Mouse (Mus musculus) small intestine, adult 2 months (tissue): Measurements from ENCODE around the gene Raver2. TPM values are rescaled to one million over a fixed set of nuclear protein-coding genes. Genes with fewer than 3 reads are reported as not detected.

ENCODE experiments used
- H3K27ac ChIP-seq: fragments of 200-500 bp; 2 replicates; pipeline ENCODE4 v1.5.1; 2012; ENCODE audit warnings: low read depth, low read length, control low read depth, inconsistent platforms; ENCODE audit not compliant: insufficient read depth
- H3K27me3 ChIP-seq: fragments of 200-500 bp; 2 replicates; pipeline ENCODE4 v1.6.1; 2012; ENCODE audit warnings: mild to moderate bottlenecking, moderate library complexity, low read length, inconsistent platforms; ENCODE audit not compliant: control insufficient read depth, insufficient read depth
- H3K36me3 ChIP-seq: fragments of 200-500 bp; 2 replicates; pipeline ENCODE4 v1.6.1; 2012; ENCODE audit warnings: mild to moderate bottlenecking, low read length, control low read depth, inconsistent platforms; ENCODE audit not compliant: control insufficient read depth, insufficient read depth
- H3K4me1 ChIP-seq: fragments of 200-500 bp; 2 replicates; pipeline ENCODE4 v1.6.1; 2012; ENCODE audit warnings: low read length, inconsistent platforms, mixed read lengths; ENCODE audit not compliant: control insufficient read depth, insufficient read depth, insufficient read length
- H3K4me3 ChIP-seq: fragments of 200-500 bp; 2 replicates; pipeline ENCODE4 v1.5.1; 2012; ENCODE audit warnings: low read depth, mild to moderate bottlenecking, control low read depth, inconsistent platforms, low read length, moderate library complexity
- CTCF ChIP-seq: fragments of 200-500 bp; IDR thresholded peaks from 2 replicates; pipeline ENCODE4 v1.5.1; 2012; ENCODE audit warnings: low read depth, mild to moderate bottlenecking, control low read depth, inconsistent platforms, low read length, moderate library complexity, mixed read lengths; ENCODE audit not compliant: insufficient replicate concordance, insufficient read length; ENCODE audit errors: extremely low read depth
- POLR2A ChIP-seq: fragments of 200-500 bp; IDR thresholded peaks from 2 replicates; pipeline ENCODE4 v1.6.1; 2012; ENCODE audit warnings: low read depth, mild to moderate bottlenecking, control low read depth, inconsistent platforms, low read length, moderate library complexity
- WGBS: fragments of 180-500 bp; shearing (Covaris S2); methylation state at CpG from one replicate; pipeline ENCODE4 v1.1.7; 2018; 5-methylcytosine and 5-hydroxymethylcytosine counted together
- polyA plus RNA-seq: library from polyadenylated mRNA; depleted of rRNA; stranded (reverse); fragments of >200 nt; gene quantifications from 2 replicates; pipeline ENCODE4 v1.2.3, GENCODE M21; 2012

Gene Raver2
- polyA plus RNA-seq, 1 experiment, result 0.84 TPM

DNA sequence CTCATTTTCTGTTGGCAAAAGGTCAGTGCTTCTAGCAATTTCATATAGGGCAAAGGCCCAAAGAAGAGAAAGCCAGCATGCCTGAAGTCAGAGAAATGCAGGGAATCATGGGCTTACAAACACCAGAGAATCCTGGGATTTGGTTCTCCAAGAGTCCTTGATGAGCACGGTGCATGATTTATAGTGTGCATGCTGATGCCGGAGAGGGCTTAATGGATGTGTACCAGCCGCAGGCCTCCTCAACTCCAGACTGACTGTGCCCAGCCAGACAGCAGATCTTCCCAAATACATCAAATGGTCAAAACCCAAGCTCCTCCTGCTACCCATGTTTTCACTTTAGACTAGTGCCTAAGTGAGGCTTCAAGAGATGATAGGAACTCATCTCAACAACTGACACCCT is 109.0 kb downstream of the Raver2 start:
- Histone ChIP-seq H3K4me1 (no peaks in the 10 kb centered on the region; the same call in 1 of the 2 replicates), H3K27ac (no peak overlapping the region), H3K36me3 (peaks cover 52% of the 10 kb centered on the region), H3K4me3 (no peak overlapping the region), H3K27me3 (no peaks in the 10 kb centered on the region)
- TF ChIP-seq CTCF (no peak), POLR2A (no peak)
- WGBS, result 88% methylated on average over 3 of the region's 3 CpGs

DNA sequence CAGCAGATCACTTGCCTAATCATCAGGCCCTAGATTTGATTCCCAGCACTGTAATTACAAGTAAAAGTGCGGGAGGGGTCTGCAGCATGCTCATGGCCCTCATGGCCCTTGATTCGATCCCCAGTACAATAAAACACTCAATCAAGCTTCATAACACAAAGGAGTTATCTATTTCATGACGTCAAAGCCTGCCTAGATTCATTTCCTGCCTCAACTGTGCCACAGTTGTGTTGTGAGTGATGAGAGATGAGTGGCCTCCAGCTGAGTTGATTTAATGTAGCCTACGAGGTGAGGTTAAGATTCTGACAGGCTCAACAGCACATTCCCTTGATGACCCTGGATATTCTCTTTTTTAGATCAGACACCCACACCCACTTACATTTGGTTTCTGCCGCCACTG is 110.3 kb downstream of the Raver2 start:
- TF ChIP-seq CTCF, result no peak
- 77% methylated on average over 5 of the region's 5 CpGs for WGBS
- Histone ChIP-seq H3K4me1 (no peaks in the 10 kb centered on the region; the same call in none of the 2 replicates), H3K27me3 (no peaks in the 10 kb centered on the region), H3K27ac (no peak overlapping the region), H3K4me3 (no peak overlapping the region), H3K36me3 (peaks cover 53% of the 10 kb centered on the region)

- Histone ChIP-seq H3K27ac (no peak overlapping the region), H3K4me3 (no peak overlapping the region), H3K27me3 (no peaks in the 10 kb centered on the region), H3K36me3 (peaks cover 51% of the 10 kb centered on the region), H3K4me1 (no peaks in the 10 kb centered on the region; the same call in none of the 2 replicates)
- TF ChIP-seq CTCF (no peak), POLR2A (no peak)
- WGBS, result 72% methylated on average over 6 of the region's 6 CpGs
Observed at GRCm38 (mm10) chr4:101179836-101180235, 111.1 kb downstream of the Raver2 start.

DNA sequence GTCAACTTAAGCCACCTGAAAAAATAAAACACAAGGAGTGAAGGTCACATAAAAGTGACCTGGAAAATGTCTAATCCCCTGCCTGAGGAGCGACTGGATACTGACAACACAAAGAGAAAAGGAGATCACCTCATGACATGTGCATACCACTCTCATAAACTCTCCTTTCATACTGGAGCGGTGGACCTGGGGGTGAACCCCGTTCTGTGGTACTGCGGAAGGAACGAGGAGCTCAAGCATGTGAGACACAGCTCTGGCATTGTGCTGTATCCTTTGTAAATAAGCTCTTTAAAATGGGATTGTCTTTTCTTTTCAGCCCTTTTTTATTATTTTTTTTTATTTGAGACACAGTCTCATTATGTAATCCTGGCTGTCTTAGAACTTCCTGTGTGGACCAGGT is 111.9 kb downstream of the Raver2 start:
- Histone ChIP-seq H3K4me1 (no peaks in the 10 kb centered on the region; the same call in none of the 2 replicates), H3K27ac (no peak overlapping the region), H3K27me3 (no peaks in the 10 kb centered on the region), H3K36me3 (peaks cover 48% of the 10 kb centered on the region), H3K4me3 (no peak overlapping the region)
- no peak for TF ChIP-seq CTCF
- no peak for TF ChIP-seq POLR2A
- 91% methylated on average over 5 of the region's 5 CpGs for WGBS

DNA sequence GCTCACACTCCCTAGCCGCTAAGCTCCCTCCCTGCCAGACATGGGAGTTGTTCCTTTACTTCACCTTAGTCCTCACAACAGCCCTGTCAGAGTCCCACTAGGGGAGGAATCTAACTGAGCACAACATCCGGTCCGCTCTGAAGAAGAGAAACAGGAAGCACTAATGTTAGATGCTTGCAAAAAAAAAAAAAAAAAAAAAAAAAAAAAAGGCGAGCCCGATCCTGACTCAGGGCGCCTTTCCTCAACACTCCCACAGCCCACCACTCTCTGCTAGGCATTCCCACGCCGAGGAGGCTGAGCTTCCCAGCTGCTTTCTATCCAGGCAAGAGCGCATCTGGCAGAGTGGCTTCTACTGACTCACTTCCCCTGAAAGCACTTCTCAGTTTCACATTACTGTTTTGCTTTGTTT is 113.8 kb downstream of the Raver2 start:
- 73% methylated on average over 9 of the region's 9 CpGs for WGBS
- TF ChIP-seq CTCF (no peak; the same call in 1 of the 2 replicates), POLR2A (no peak)
- Histone ChIP-seq H3K4me3 (peak overlapping the region; percentile 54), H3K36me3 (peaks cover 47% of the 10 kb centered on the region), H3K27me3 (no peaks in the 10 kb centered on the region), H3K27ac (peak overlapping the region; percentile 85), H3K4me1 (peaks cover 3% of the 10 kb centered on the region)

DNA sequence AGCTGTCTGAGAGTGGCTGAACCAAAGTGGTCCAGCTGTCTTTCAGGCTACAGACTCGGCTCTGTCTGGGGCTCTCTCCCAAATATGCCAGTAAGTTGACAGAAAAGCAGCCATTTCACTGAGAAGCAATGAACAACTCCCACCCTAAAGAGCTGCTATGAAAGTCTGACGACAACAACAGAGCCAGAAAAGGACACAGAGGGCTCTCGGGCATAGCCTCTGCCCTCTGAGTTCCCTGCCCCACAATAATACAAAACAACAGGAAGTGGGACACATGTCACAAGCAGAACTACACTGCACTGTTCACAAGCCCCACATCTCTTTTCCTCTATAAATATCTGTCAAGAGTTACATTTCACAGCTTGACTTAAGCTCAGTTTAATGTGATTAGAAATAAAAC is 116.4 kb downstream of the Raver2 start:
- H3K27ac ChIP-seq, result peak overlapping the region; percentile 38
- peaks cover 48% of the 10 kb centered on the region for H3K36me3 ChIP-seq
- WGBS, result 70% methylated on average over 3 of the region's 3 CpGs
- H3K4me1 ChIP-seq, result peaks cover 3% of the 10 kb centered on the region
- TF ChIP-seq CTCF, result no peak
- no peak for TF ChIP-seq POLR2A
- no peak overlapping the region for H3K4me3 ChIP-seq
- no peaks in the 10 kb centered on the region for H3K27me3 ChIP-seq

- Histone ChIP-seq H3K27ac (no peak overlapping the region), H3K4me1 (peaks cover 3% of the 10 kb centered on the region)
- WGBS, result 73% methylated on average over 5 of the region's 5 CpGs
Observed at GRCm38 (mm10) chr4:101186591-101186990, 117.8 kb downstream of the Raver2 start.

GRCm38 (mm10) chr4:101187381-101187780 is 118.6 kb downstream of the Raver2 start:
- H3K4me1 ChIP-seq, result peaks cover 5% of the 10 kb centered on the region
- H3K27me3 ChIP-seq, result no peaks in the 10 kb centered on the region
- WGBS, result 42% methylated on average over 4 of the region's 4 CpGs
- no peak overlapping the region for H3K27ac ChIP-seq
- TF ChIP-seq CTCF, result no peak
- TF ChIP-seq POLR2A, result no peak
- H3K36me3 ChIP-seq, result peaks cover 45% of the 10 kb centered on the region
- no peak overlapping the region for H3K4me3 ChIP-seq

More at GRCm38 (mm10) chr4:101186591-101186990, 117.8 kb downstream of the Raver2 start:
- no peak for TF ChIP-seq CTCF
- TF ChIP-seq POLR2A, result no peak
- Histone ChIP-seq H3K27me3 (no peaks in the 10 kb centered on the region), H3K36me3 (peaks cover 46% of the 10 kb centered on the region), H3K4me3 (no peak overlapping the region)
